Mouse (Mus musculus) megakaryocyte-erythroid progenitor cell, adult 5-6 weeks (primary cell): ENCODE measurements at regions not wholly inside any gene's neighbourhood (a gene's known extent, or its start where the extent isn't known, plus 50 kb on each side); places are given as distances from the start of the nearest gene placed in this dataset.

Source experiments
- ATAC-seq: replicated peaks from 2 replicates; pipeline ENCODE4 v1.8.0; 2016; ENCODE audit warnings: mild to moderate bottlenecking, inconsistent platforms; ENCODE audit not compliant: severe bottlenecking, poor library complexity, low FRiP score, low TSS enrichment

- no peak for ATAC-seq
Measured at GRCm38 (mm10) chr4:153321085-153321484, 161.5 kb downstream of the Ajap1 start.

GRCm38 (mm10) chr4:153320602-153321001 is 162.0 kb downstream of the Ajap1 start:
- no peak for ATAC-seq

- ATAC-seq = no peak
Measured at GRCm38 (mm10) chr4:153316964-153317724, 165.5 kb downstream of the Ajap1 start.

GRCm38 (mm10) chr4:153316519-153316918 is 166.1 kb downstream of the Ajap1 start:
- ATAC-seq = no peak

GRCm38 (mm10) chr4:153313961-153314360 is 168.7 kb downstream of the Ajap1 start:
- ATAC-seq = no peak

- no peak for ATAC-seq
Measured at GRCm38 (mm10) chr4:153311574-153311973, 171.0 kb downstream of the Ajap1 start.

- ATAC-seq = no peak
Measured at GRCm38 (mm10) chr4:153310641-153311040, 172.0 kb downstream of the Ajap1 start.

- no peak for ATAC-seq
Measured at GRCm38 (mm10) chr4:153303521-153303920, 179.1 kb downstream of the Ajap1 start.

- ATAC-seq = no peak
Measured at GRCm38 (mm10) chr4:153302855-153303254, 179.8 kb downstream of the Ajap1 start.

- no peak for ATAC-seq
Measured at GRCm38 (mm10) chr4:153298277-153298676, 184.3 kb downstream of the Ajap1 start.

GRCm38 (mm10) chr4:153294828-153295227 is 187.8 kb downstream of the Ajap1 start:
- no peak for ATAC-seq

- ATAC-seq = no peak
Measured at GRCm38 (mm10) chr4:153293137-153293536, 189.5 kb downstream of the Ajap1 start.

GRCm38 (mm10) chr4:153288362-153288761 is 194.2 kb downstream of the Ajap1 start:
- no peak for ATAC-seq

GRCm38 (mm10) chr4:153284209-153284608 is 198.4 kb downstream of the Ajap1 start:
- ATAC-seq = no peak

- no peak for ATAC-seq
Measured at GRCm38 (mm10) chr4:153276571-153276970, 206.0 kb downstream of the Ajap1 start.

- no peak for ATAC-seq
Measured at GRCm38 (mm10) chr4:153271376-153271775, 211.2 kb downstream of the Ajap1 start.

- no peak for ATAC-seq
Measured at GRCm38 (mm10) chr4:153263216-153263805, 219.3 kb downstream of the Ajap1 start.

GRCm38 (mm10) chr4:153260941-153261557 is 221.6 kb downstream of the Ajap1 start:
- no peak for ATAC-seq

GRCm38 (mm10) chr4:153251943-153252342 is 230.7 kb downstream of the Ajap1 start:
- no peak for ATAC-seq

GRCm38 (mm10) chr4:153251311-153251710 is 231.3 kb downstream of the Ajap1 start:
- no peak for ATAC-seq

- no peak for ATAC-seq
Measured at GRCm38 (mm10) chr4:153236680-153237079, 245.9 kb downstream of the Ajap1 start.
